Mouse (Mus musculus) hindbrain, embryonic 10.5 days (tissue): ENCODE measurements around the gene Abracl. TPM values are rescaled to one million over a fixed set of nuclear protein-coding genes. Genes with fewer than 3 reads are reported as not detected.

Experiments
- polyA plus RNA-seq: library from polyadenylated mRNA; unstranded; fragments of >200 nt; fragmentation: Nextera tagmentation; extraction: Ambion mirVana; gene quantifications from 2 replicates; pipeline ENCODE4 v1.2.1, GENCODE M21; 2016

The Abracl gene
- polyA plus RNA-seq, 1 experiment from 2014 or later: 211 TPM

Other genes with a start within 250 kb of the Abracl start
- 4.9 and 5.4 TPM in 2 replicates for gene Txlnb, start 227.1 kb downstream of the Abracl start, polyA plus RNA-seq
- 3.3 TPM in 2 replicates for gene Heca, start 75.2 kb downstream of the Abracl start, polyA plus RNA-seq
- gene Reps1, start 32.6 kb upstream of the Abracl start, polyA plus RNA-seq: 12.9 and 15.7 TPM in 2 replicates
- gene Ect2l, start 187.6 kb upstream of the Abracl start, polyA plus RNA-seq: 0.30 and 0.54 TPM in 2 replicates
- 5.9 and 8.3 TPM in 2 replicates for gene Ccdc28a, start 211.7 kb upstream of the Abracl start, polyA plus RNA-seq